Mouse (Mus musculus): ENCODE measurements at regions not wholly inside any gene's neighbourhood (a gene's known extent, or its start where the extent isn't known, plus 50 kb on each side); places are given as distances from the start of the nearest gene placed in this dataset.

GRCm38 (mm10) chr12:16052353-16052752 is 235.6 kb upstream of the Trib2 start:
- Histone ChIP-seq H3K36me3 (replicated peaks; ENCODE audit: insufficient read depth, low read length) (no peaks in the 10 kb centered on the region), H3K4me2 (ENCODE audit: low read depth, low read length) (no peak overlapping the region), H3K4me3 (ENCODE audit: low read depth, low read length) (no peak overlapping the region), H3K9me3 (ENCODE audit: low read length) (no peaks in the 10 kb centered on the region), H3K27me3 (ENCODE audit: insufficient read depth, low read length) (no peaks in the 10 kb centered on the region), H3K9ac (replicated peaks) (no peak overlapping the region), H3K4me1 (ENCODE audit: insufficient read depth) (no peaks in the 10 kb centered on the region), H3K27ac (ENCODE audit: low read depth) (no peak overlapping the region)
- no peak for ATAC-seq
- 81% methylated on average over 3 of the region's 3 CpGs for WGBS (ENCODE audit: insufficient replicate concordance)
- DNase-seq: no peak
- no peak for TF ChIP-seq CTCF (IDR thresholded peaks at IDR 0.05; ENCODE audit: low read depth)
- no peak for TF ChIP-seq EP300 (IDR thresholded peaks at IDR 0.05; ENCODE audit: low read depth)

GRCm38 (mm10) chr12:16051439-16051838 is 234.7 kb upstream of the Trib2 start:
- Histone ChIP-seq H3K27me3 (ENCODE audit: insufficient read depth, low read length) (no peaks in the 10 kb centered on the region), H3K27ac (ENCODE audit: low read depth) (no peak overlapping the region), H3K4me1 (ENCODE audit: insufficient read depth) (no peaks in the 10 kb centered on the region), H3K36me3 (replicated peaks; ENCODE audit: insufficient read depth, low read length) (no peaks in the 10 kb centered on the region), H3K9ac (replicated peaks) (no peak overlapping the region), H3K4me2 (ENCODE audit: low read depth, low read length) (no peak overlapping the region), H3K9me3 (ENCODE audit: low read length) (no peaks in the 10 kb centered on the region), H3K4me3 (ENCODE audit: low read depth, low read length) (no peak overlapping the region)
- 67% methylated on average over 2 of the region's 2 CpGs for WGBS (ENCODE audit: insufficient replicate concordance)
- DNase-seq (no peak), ATAC-seq (no peak)
- TF ChIP-seq CTCF (IDR thresholded peaks at IDR 0.05; ENCODE audit: low read depth) (no peak), EP300 (IDR thresholded peaks at IDR 0.05; ENCODE audit: low read depth) (no peak)

GRCm38 (mm10) chr12:16049545-16049944 is 232.8 kb upstream of the Trib2 start:
- Histone ChIP-seq H3K9ac (replicated peaks) (no peak overlapping the region), H3K4me2 (ENCODE audit: low read depth, low read length) (no peak overlapping the region), H3K36me3 (replicated peaks; ENCODE audit: insufficient read depth, low read length) (no peaks in the 10 kb centered on the region), H3K4me3 (ENCODE audit: low read depth, low read length) (no peak overlapping the region), H3K9me3 (ENCODE audit: low read length) (no peaks in the 10 kb centered on the region), H3K27me3 (ENCODE audit: insufficient read depth, low read length) (no peaks in the 10 kb centered on the region), H3K4me1 (ENCODE audit: insufficient read depth) (no peaks in the 10 kb centered on the region), H3K27ac (ENCODE audit: low read depth) (no peak overlapping the region)
- 64% methylated on average over 4 of the region's 4 CpGs for WGBS (ENCODE audit: insufficient replicate concordance)
- TF ChIP-seq CTCF (IDR thresholded peaks at IDR 0.05; ENCODE audit: low read depth) (no peak), EP300 (IDR thresholded peaks at IDR 0.05; ENCODE audit: low read depth) (no peak)
- ATAC-seq (no peak), DNase-seq (no peak)

GRCm38 (mm10) chr12:16046643-16047042 is 229.9 kb upstream of the Trib2 start:
- Histone ChIP-seq H3K4me1 (ENCODE audit: insufficient read depth) (peaks cover 6% of the 10 kb centered on the region; the same call in 1 of the 2 replicates), H3K4me2 (ENCODE audit: low read depth, low read length) (no peak overlapping the region), H3K9ac (replicated peaks) (no peak overlapping the region), H3K27ac (ENCODE audit: low read depth) (no peak overlapping the region), H3K27me3 (ENCODE audit: insufficient read depth, low read length) (no peaks in the 10 kb centered on the region), H3K4me3 (ENCODE audit: low read depth, low read length) (no peak overlapping the region), H3K36me3 (replicated peaks; ENCODE audit: insufficient read depth, low read length) (no peaks in the 10 kb centered on the region), H3K9me3 (ENCODE audit: low read length) (no peaks in the 10 kb centered on the region)
- ATAC-seq: peak; percentile 71
- TF ChIP-seq EP300 (IDR thresholded peaks at IDR 0.05; ENCODE audit: low read depth) (peak; percentile 96), CTCF (IDR thresholded peaks at IDR 0.05; ENCODE audit: low read depth) (no peak)
- no peak for DNase-seq
- 28% methylated on average over 1 of the region's 1 CpGs for WGBS (ENCODE audit: insufficient replicate concordance)

- TF ChIP-seq CTCF (IDR thresholded peaks at IDR 0.05; ENCODE audit: low read depth) (no peak), EP300 (IDR thresholded peaks at IDR 0.05; ENCODE audit: low read depth) (no peak)
- WGBS (ENCODE audit: insufficient replicate concordance): 62% methylated on average over 5 of the region's 5 CpGs
- Histone ChIP-seq H3K27me3 (ENCODE audit: insufficient read depth, low read length) (no peaks in the 10 kb centered on the region), H3K9ac (replicated peaks) (no peak overlapping the region), H3K9me3 (ENCODE audit: low read length) (no peaks in the 10 kb centered on the region), H3K4me3 (ENCODE audit: low read depth, low read length) (no peak overlapping the region), H3K27ac (ENCODE audit: low read depth) (no peak overlapping the region), H3K4me2 (ENCODE audit: low read depth, low read length) (no peak overlapping the region), H3K4me1 (ENCODE audit: insufficient read depth) (peaks cover 7% of the 10 kb centered on the region; the same call in 1 of the 2 replicates), H3K36me3 (replicated peaks; ENCODE audit: insufficient read depth, low read length) (no peaks in the 10 kb centered on the region)
- DNase-seq: no peak
- no peak for ATAC-seq
Measured at GRCm38 (mm10) chr12:16045791-16046494, 229.2 kb upstream of the Trib2 start.

GRCm38 (mm10) chr12:16043466-16044214 is 226.9 kb upstream of the Trib2 start:
- no peak for ATAC-seq
- 0 out of 2 replicates have a peak, but pooled peaks have one; percentile 20 for TF ChIP-seq EP300 (IDR thresholded peaks at IDR 0.05; ENCODE audit: low read depth)
- no peak for TF ChIP-seq CTCF (IDR thresholded peaks at IDR 0.05; ENCODE audit: low read depth)
- Histone ChIP-seq H3K4me2 (ENCODE audit: low read depth, low read length) (no peak overlapping the region), H3K27ac (ENCODE audit: low read depth) (no peak overlapping the region), H3K9me3 (ENCODE audit: low read length) (no peaks in the 10 kb centered on the region), H3K9ac (replicated peaks) (no peak overlapping the region), H3K36me3 (replicated peaks; ENCODE audit: insufficient read depth, low read length) (no peaks in the 10 kb centered on the region), H3K4me3 (ENCODE audit: low read depth, low read length) (no peak overlapping the region), H3K27me3 (ENCODE audit: insufficient read depth, low read length) (no peaks in the 10 kb centered on the region), H3K4me1 (ENCODE audit: insufficient read depth) (peaks cover 7% of the 10 kb centered on the region; the same call in 1 of the 2 replicates)
- 66% methylated on average over 8 of the region's 8 CpGs for WGBS (ENCODE audit: insufficient replicate concordance)
- no peak for DNase-seq
